Comparison of ENCODE assay signal across 13 mouse cellular contexts in the genomic region with DNA sequence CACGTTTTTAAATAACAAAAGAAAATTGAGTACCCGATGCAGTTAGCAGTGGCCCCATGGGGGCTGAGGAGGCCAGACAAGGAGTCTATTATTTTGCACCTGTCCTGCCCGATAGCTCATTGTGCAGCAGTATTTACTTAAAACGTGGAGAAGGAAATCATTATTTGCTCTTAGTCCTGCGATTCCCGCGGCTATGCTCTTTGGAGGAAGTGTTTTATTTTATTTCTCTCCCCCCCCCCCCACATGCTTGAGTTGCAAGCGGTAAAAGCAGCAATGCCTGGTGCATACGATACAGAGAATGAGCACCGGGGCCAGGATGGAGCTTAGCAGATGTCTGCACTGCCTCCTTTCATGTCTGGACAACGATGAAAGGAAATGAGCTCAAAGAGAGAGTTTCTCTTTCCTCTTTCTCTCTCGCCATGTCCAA. TPM values are rescaled to one million over a fixed set of nuclear protein-coding genes. Genes with fewer than 3 reads are reported as not detected.
DNase-seq lines count a peak whose midpoint lies in the region; ATAC-seq lines count a peak whose summit lies in the region.
"Had no signal": no experiment of that assay in that cellular context is flagged by ENCODE, and none has a peak within 500 bp of the region (broad histone marks: within the 10 kb centered on the region; RNA-seq: fewer than 3 reads in every experiment).

No protein-coding gene starts in this region.

- H3K4me3 ChIP-seq in midbrain, embryonic 12.5 days, result no peak overlapping the region
- no peak overlapping the region for H3K4me3 ChIP-seq in midbrain, embryonic 11.5 days (ENCODE audit: low read depth, low read length)
- H3K4me3 ChIP-seq in forebrain, embryonic 14.5 days (ENCODE audit: low read depth, low read length), result no peak overlapping the region
- no peak overlapping the region for H3K4me3 ChIP-seq in midbrain, embryonic 16.5 days (ENCODE audit: low read depth, low read length)
- no peak overlapping the region for H3K4me3 ChIP-seq in liver, embryonic 12.5 days

- no peak for ATAC-seq in midbrain, embryonic 12.5 days (ENCODE audit: low FRiP score, low read depth)
- ATAC-seq in midbrain, embryonic 11.5 days (ENCODE audit: low FRiP score), result no peak
- peak; percentile 37; the same call in 1 of the 2 replicates for ATAC-seq in forebrain, embryonic 14.5 days
- 0 out of 2 replicates have a peak, but pooled peaks have one; percentile 42 for ATAC-seq in midbrain, embryonic 16.5 days
- no peak for ATAC-seq in liver, embryonic 12.5 days
- ATAC-seq: inflammation-experienced regulatory T-cells, adult 6 months had no signal

- no peak for DNase-seq in midbrain, embryonic 11.5 days (ENCODE audit: low spot score, missing footprints)
- peak; percentile 48 for DNase-seq in forebrain, embryonic 14.5 days (ENCODE audit: low spot score)
- no peak for DNase-seq in adrenal gland, adult 18-20 months (ENCODE audit: low spot score in 2 of 2)
- no peak for DNase-seq in layer of hippocampus, postnatal 10 days (ENCODE audit: low spot score in 2 of 2)
- DNase-seq: adrenal gland, postnatal 36 days; cerebellum, adult 11 months; heart, adult 11 months; liver had no signal

- 25% methylated on average over 12 of the region's 12 CpGs for WGBS in midbrain, embryonic 12.5 days
- whole genome bisulfite sequencing in midbrain, embryonic 11.5 days, result 45% methylated on average over 12 of the region's 12 CpGs
- WGBS in forebrain, embryonic 14.5 days, result 8% methylated on average over 12 of the region's 12 CpGs
- WGBS in midbrain, embryonic 16.5 days, result 9% methylated on average over 12 of the region's 12 CpGs
- 64% methylated on average over 12 of the region's 12 CpGs for WGBS in liver, embryonic 12.5 days (ENCODE audit: insufficient replicate concordance)

- no peaks in the 10 kb centered on the region for H3K9me3 ChIP-seq in midbrain, embryonic 12.5 days
- H3K9me3 ChIP-seq in midbrain, embryonic 11.5 days (ENCODE audit: control insufficient read depth, low read length), result no peaks in the 10 kb centered on the region
- no peaks in the 10 kb centered on the region for H3K9me3 ChIP-seq in forebrain, embryonic 14.5 days (replicated peaks; ENCODE audit: control insufficient read depth, low read length)
- no peaks in the 10 kb centered on the region for H3K9me3 ChIP-seq in midbrain, embryonic 16.5 days (replicated peaks; ENCODE audit: control insufficient read depth, low read length, poor library complexity, severe bottlenecking)
- no peaks in the 10 kb centered on the region for H3K9me3 ChIP-seq in liver, embryonic 12.5 days (replicated peaks)

- no peak overlapping the region for H3K9ac ChIP-seq in midbrain, embryonic 12.5 days (replicated peaks)
- no peak overlapping the region for H3K9ac ChIP-seq in midbrain, embryonic 11.5 days (ENCODE audit: low read length)
- H3K9ac ChIP-seq in forebrain, embryonic 14.5 days (ENCODE audit: low read length), result no peak overlapping the region
- 0 out of 2 replicates have a peak overlapping the region, but pooled peaks have one; percentile 22 for H3K9ac ChIP-seq in midbrain, embryonic 16.5 days (ENCODE audit: low read depth, low read length)
- no peak overlapping the region for H3K9ac ChIP-seq in liver, embryonic 12.5 days

- no peaks in the 10 kb centered on the region for H3K36me3 ChIP-seq in midbrain, embryonic 12.5 days
- no peaks in the 10 kb centered on the region for H3K36me3 ChIP-seq in midbrain, embryonic 11.5 days (ENCODE audit: control insufficient read depth, insufficient read depth, low read length)
- H3K36me3 ChIP-seq in forebrain, embryonic 14.5 days (ENCODE audit: control insufficient read depth, insufficient read depth, low read length), result no peaks in the 10 kb centered on the region
- H3K36me3 ChIP-seq in midbrain, embryonic 16.5 days (ENCODE audit: control insufficient read depth, insufficient read depth, low read length), result no peaks in the 10 kb centered on the region
- H3K36me3 ChIP-seq in liver, embryonic 12.5 days, result no peaks in the 10 kb centered on the region

- H3K4me1 ChIP-seq in midbrain, embryonic 12.5 days, result peaks cover 14% of the 10 kb centered on the region
- H3K4me1 ChIP-seq in midbrain, embryonic 11.5 days (ENCODE audit: control insufficient read depth, insufficient read depth, low read length), result peaks cover 8% of the 10 kb centered on the region
- peaks cover 11% of the 10 kb centered on the region; the same call in 1 of the 2 replicates for H3K4me1 ChIP-seq in forebrain, embryonic 14.5 days (ENCODE audit: control insufficient read depth, insufficient read depth, low read length)
- H3K4me1 ChIP-seq in midbrain, embryonic 16.5 days (ENCODE audit: control insufficient read depth, insufficient read depth, low read length), result peaks cover 10% of the 10 kb centered on the region
- H3K4me1 ChIP-seq in liver, embryonic 12.5 days, result no peaks in the 10 kb centered on the region

- H3K4me2 ChIP-seq in midbrain, embryonic 12.5 days (replicated peaks), result peak overlapping the region; percentile 26
- H3K4me2 ChIP-seq in midbrain, embryonic 11.5 days, result no peak overlapping the region
- H3K4me2 ChIP-seq in forebrain, embryonic 14.5 days (ENCODE audit: low read length), result no peak overlapping the region
- H3K4me2 ChIP-seq in midbrain, embryonic 16.5 days (ENCODE audit: low read length), result peak overlapping the region; percentile 30; the same call in 1 of the 2 replicates
- H3K4me2 ChIP-seq in liver, embryonic 12.5 days, result no peak overlapping the region

- H3K27ac ChIP-seq in midbrain, embryonic 12.5 days (replicated peaks), result peak overlapping the region; percentile 47
- H3K27ac ChIP-seq in midbrain, embryonic 11.5 days (ENCODE audit: low read depth, low read length), result no peak overlapping the region
- peak overlapping the region; percentile 41; the same call in 1 of the 2 replicates for H3K27ac ChIP-seq in forebrain, embryonic 14.5 days (ENCODE audit: low read depth, low read length)
- H3K27ac ChIP-seq in midbrain, embryonic 16.5 days (ENCODE audit: low read length), result 0 out of 2 replicates have a peak overlapping the region, but pooled peaks have one; percentile 18
- no peak overlapping the region for H3K27ac ChIP-seq in liver, embryonic 12.5 days
- H3K27ac ChIP-seq: macrophage had no signal

- no peaks in the 10 kb centered on the region for H3K27me3 ChIP-seq in midbrain, embryonic 12.5 days
- no peaks in the 10 kb centered on the region for H3K27me3 ChIP-seq in midbrain, embryonic 11.5 days (ENCODE audit: control insufficient read depth, insufficient read depth, low read length)
- H3K27me3 ChIP-seq in forebrain, embryonic 14.5 days (replicated peaks; ENCODE audit: control insufficient read depth, insufficient read depth, low read length), result no peaks in the 10 kb centered on the region
- H3K27me3 ChIP-seq in midbrain, embryonic 16.5 days (ENCODE audit: control insufficient read depth, insufficient read depth, low read depth, low read length), result no peaks in the 10 kb centered on the region
- H3K27me3 ChIP-seq in liver, embryonic 12.5 days (replicated peaks), result no peaks in the 10 kb centered on the region

RNA-seq across cellular contexts. Expression of gene Nxpe4, which starts 35.6 kb away (rescaled TPM):
- 7.8 and 7.9 TPM in 2 replicates for polyA plus RNA-seq in midbrain, embryonic 12.5 days (2016; fragmentation: Nextera tagmentation; extraction: Ambion mirVana)
- polyA plus RNA-seq in midbrain, embryonic 11.5 days (2014; fragmentation: Nextera tagmentation; extraction: Ambion mirVana), result 7.6 and 9.3 TPM in 2 replicates
- polyA plus RNA-seq in forebrain, embryonic 14.5 days (2014; fragmentation: Nextera tagmentation; extraction: Ambion mirVana), result 6.1 and 8.4 TPM in 2 replicates
- polyA plus RNA-seq in midbrain, embryonic 16.5 days (2015; fragmentation: Nextera tagmentation; extraction: Ambion mirVana), result 7.7 and 9.0 TPM in 2 replicates
- total RNA-seq in adrenal gland, adult 18-20 months (2021), result 1 to 10 TPM; 1.7 to 2.6 TPM
- 10 to 100 TPM; 11.6 to 13.4 TPM for total RNA-seq in layer of hippocampus, postnatal 10 days (2021)
- 7.8 and 8.4 TPM in 2 replicates for polyA plus RNA-seq in liver, embryonic 12.5 days (2016; fragmentation: Nextera tagmentation; extraction: Ambion mirVana)

Comparison
In these comparisons a context has a peak if more than half of its experiments do, and no peak if none do; other contexts are left out.
1. ATAC-seq: peak in forebrain, embryonic 14.5 days (single experiment) and midbrain, embryonic 16.5 days (single experiment); none in midbrain, embryonic 12.5 days (single experiment), midbrain, embryonic 11.5 days (single experiment) and liver, embryonic 12.5 days (single experiment).
2. H3K27ac ChIP-seq: peak in midbrain, embryonic 12.5 days (single experiment), forebrain, embryonic 14.5 days (single experiment) and midbrain, embryonic 16.5 days (single experiment); none in midbrain, embryonic 11.5 days (single experiment) and liver, embryonic 12.5 days (single experiment).
3. H3K4me2 ChIP-seq: peak in midbrain, embryonic 12.5 days (single experiment) and midbrain, embryonic 16.5 days (single experiment); none in midbrain, embryonic 11.5 days (single experiment), forebrain, embryonic 14.5 days (single experiment) and liver, embryonic 12.5 days (single experiment).